Mouse (Mus musculus) heart, postnatal 0 days (tissue): ENCODE data around the gene Map3k4. TPM values are rescaled to one million over a fixed set of nuclear protein-coding genes. Genes with fewer than 3 reads are reported as not detected.
"Not testable (repeated sequence)": the region's sequence is repeated elsewhere in the genome, so short reads cannot be mapped to it uniquely, and the experiment has no call there.

Experiments
- ATAC-seq: fragments of 200-750 bp; cut with Nextera tagmentation; 2 replicates; pipeline ENCODE4 v1.8.0; 2017; ENCODE audit warnings: low read depth, moderate number of reproducible peaks, moderate library complexity; ENCODE audit not compliant: insufficient read depth
- DNase-seq: peaks from one replicate; pipeline ENCODE4 v3.0.0-alpha.2; 2016; ENCODE audit warnings: low spot score
- H3K27ac ChIP-seq: fragments of 300-500 bp; sonication (generic); 2 replicates; pipeline ENCODE4 v1.5.1; 2014; ENCODE audit warnings: low read depth, mild to moderate bottlenecking
- H3K27me3 ChIP-seq: fragments of 300-500 bp; sonication (generic); 2 replicates; pipeline ENCODE4 v1.6.1; 2014; ENCODE audit warnings: low read length, mixed read lengths; ENCODE audit not compliant: control insufficient read depth, insufficient read depth
- H3K36me3 ChIP-seq: fragments of 300-500 bp; sonication (generic); replicated peaks from 2 replicates; pipeline ENCODE4 v1.6.1; 2014; ENCODE audit warnings: low read length, mixed read lengths; ENCODE audit not compliant: control insufficient read depth, insufficient read depth
- H3K4me1 ChIP-seq: fragments of 300-500 bp; sonication (generic); 2 replicates; pipeline ENCODE4 v1.6.1; 2014; ENCODE audit warnings: antibody characterized with exemption; ENCODE audit not compliant: control insufficient read depth, insufficient read depth
- H3K4me2 ChIP-seq: fragments of 300-500 bp; sonication (generic); 2 replicates; pipeline ENCODE4 v1.6.1; 2014; ENCODE audit warnings: low read depth, mild to moderate bottlenecking, low read length, moderate library complexity
- H3K4me3 ChIP-seq: fragments of 300-500 bp; sonication (generic); 2 replicates; pipeline ENCODE4 v1.5.1; 2014; ENCODE audit warnings: low read depth, low read length
- H3K9ac ChIP-seq: fragments of 300-500 bp; sonication (generic); replicated peaks from 2 replicates; pipeline ENCODE4 v1.6.1; 2014; ENCODE audit warnings: low read depth, low read length, mixed read lengths
- H3K9me3 ChIP-seq: fragments of 300-500 bp; sonication (generic); replicated peaks from 2 replicates; pipeline ENCODE4 v1.6.1; 2016; ENCODE audit warnings: low read length; ENCODE audit not compliant: control insufficient read depth
- CTCF ChIP-seq: IDR thresholded peaks from 2 replicates; pipeline ENCODE4 v1.5.1; 2016; ENCODE audit warnings: antibody characterized with exemption, control low read depth, low read depth
- EP300 ChIP-seq: IDR thresholded peaks from 2 replicates; pipeline ENCODE4 v1.6.1; 2016; ENCODE audit warnings: antibody characterized with exemption, low read depth
- WGBS: fragments of 180-500 bp; shearing (Covaris S2); extraction: QIAGEN DNeasy Blood & Tissue Kit; methylation state at CpG from one replicate; pipeline ENCODE4 v1.1.7; 2014; 5-methylcytosine and 5-hydroxymethylcytosine counted together
- polyA plus RNA-seq: library from polyadenylated mRNA; unstranded; fragments of >200 nt; fragmentation: Nextera tagmentation; extraction: Ambion mirVana; gene quantifications from 2 replicates; pipeline ENCODE4 v1.2.1, GENCODE M21; 2015
- total RNA-seq: library from RNA; depleted of rRNA; stranded (reverse); fragments of >200 nt; gene quantifications from 2 replicates; pipeline ENCODE4 v1.2.3, GENCODE M21; 2014; ENCODE audit warnings: low replicate concordance

Map3k4 gene
- total and polyA plus RNA-seq, 2 experiments from 2014 or later = 25.0 to 36.0 TPM

- no peak overlapping the region for H3K4me3 ChIP-seq
- H3K9ac ChIP-seq = no peak overlapping the region
- no peaks in the 10 kb centered on the region for H3K27me3 ChIP-seq
- peaks cover 74% of the 10 kb centered on the region for H3K36me3 ChIP-seq
- no peaks in the 10 kb centered on the region for H3K4me1 ChIP-seq
- H3K27ac ChIP-seq = no peak overlapping the region
- TF ChIP-seq CTCF (no peak), EP300 (no peak)
- no peak for ATAC-seq
- no peak overlapping the region for H3K4me2 ChIP-seq
- no peak for DNase-seq
- WGBS = 91% methylated on average over 9 of the region's 9 CpGs
- H3K9me3 ChIP-seq = no peaks in the 10 kb centered on the region
Observed at GRCm38 (mm10) chr17:12229756-12230155, 88.8 kb downstream of the Map3k4 start.

GRCm38 (mm10) chr17:12228471-12228870 lies 90.1 kb downstream of the Map3k4 start:
- H3K4me3 ChIP-seq = no peak overlapping the region
- no peak for TF ChIP-seq EP300
- no peak for TF ChIP-seq CTCF
- 85% methylated on average over 7 of the region's 7 CpGs for WGBS
- ATAC-seq (no peak), DNase-seq (no peak)
- no peak overlapping the region for H3K4me2 ChIP-seq
- no peaks in the 10 kb centered on the region for H3K9me3 ChIP-seq
- no peaks in the 10 kb centered on the region for H3K27me3 ChIP-seq
- H3K27ac ChIP-seq = no peak overlapping the region
- H3K9ac ChIP-seq = no peak overlapping the region
- H3K36me3 ChIP-seq = peaks cover 68% of the 10 kb centered on the region
- H3K4me1 ChIP-seq = no peaks in the 10 kb centered on the region

DNA sequence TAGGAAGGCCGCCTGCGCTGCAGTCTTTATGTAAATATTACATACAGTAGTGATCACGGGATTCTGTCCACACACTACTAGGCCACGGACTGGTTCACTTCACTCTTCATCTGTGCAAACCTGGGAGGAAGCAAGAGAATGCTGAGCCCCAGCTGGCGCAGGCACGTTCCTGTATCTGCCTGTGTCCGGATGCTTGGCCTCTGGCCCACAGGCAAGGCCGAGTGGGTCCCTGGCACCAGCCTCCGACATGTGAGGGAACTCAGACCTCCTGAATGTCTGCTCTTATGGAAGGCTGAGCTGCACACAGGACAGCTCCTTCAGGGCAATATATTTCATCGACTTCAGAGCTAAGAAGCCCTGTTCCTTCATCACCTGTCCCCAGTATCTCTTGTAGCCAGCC lies 90.6 kb downstream of the Map3k4 start:
- peak; percentile 76 for ATAC-seq
- Histone ChIP-seq H3K9me3 (no peaks in the 10 kb centered on the region), H3K9ac (no peak overlapping the region), H3K4me3 (no peak overlapping the region), H3K4me1 (no peaks in the 10 kb centered on the region), H3K27me3 (no peaks in the 10 kb centered on the region), H3K36me3 (peaks cover 68% of the 10 kb centered on the region), H3K27ac (no peak overlapping the region), H3K4me2 (no peak overlapping the region)
- no peak for TF ChIP-seq CTCF
- no peak for TF ChIP-seq EP300
- 72% methylated on average over 10 of the region's 10 CpGs for WGBS
- DNase-seq = peak; percentile 10

GRCm38 (mm10) chr17:12226551-12226950 lies 92.0 kb downstream of the Map3k4 start:
- no peak overlapping the region for H3K4me3 ChIP-seq
- ATAC-seq = no peak; the same call in 1 of the 2 replicates
- WGBS = 61% methylated on average over 12 of the region's 12 CpGs
- H3K9ac ChIP-seq = no peak overlapping the region
- H3K27me3 ChIP-seq = no peaks in the 10 kb centered on the region
- H3K27ac ChIP-seq = no peak overlapping the region
- TF ChIP-seq CTCF (peak; percentile 56), EP300 (no peak)
- peak; percentile 17 for DNase-seq
- H3K36me3 ChIP-seq = peaks cover 65% of the 10 kb centered on the region
- H3K9me3 ChIP-seq = no peaks in the 10 kb centered on the region
- H3K4me1 ChIP-seq = no peaks in the 10 kb centered on the region
- H3K4me2 ChIP-seq = no peak overlapping the region

DNA sequence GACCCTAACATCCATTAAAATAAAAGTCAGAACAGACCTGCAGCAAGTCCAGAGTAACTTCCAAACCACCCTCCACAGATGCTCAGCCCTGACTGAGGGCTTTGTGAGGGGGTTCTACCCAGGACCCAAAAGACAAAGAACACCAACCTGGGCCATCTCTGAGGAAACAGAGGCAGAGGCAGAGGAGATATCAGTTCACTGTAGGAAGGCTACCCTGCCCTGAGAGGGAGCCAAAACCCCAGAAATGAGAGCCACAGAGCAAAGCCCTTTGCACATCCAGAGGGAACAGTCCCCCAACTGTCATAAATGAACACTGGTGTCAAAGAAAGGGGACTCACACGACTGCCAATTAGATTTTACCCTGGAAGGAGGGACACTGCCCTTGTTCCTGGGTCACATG lies 93.4 kb downstream of the Map3k4 start:
- H3K36me3 ChIP-seq = peaks cover 59% of the 10 kb centered on the region
- no peak overlapping the region for H3K4me3 ChIP-seq
- H3K27ac ChIP-seq = no peak overlapping the region
- H3K9me3 ChIP-seq = no peaks in the 10 kb centered on the region
- TF ChIP-seq CTCF = no peak
- TF ChIP-seq EP300 = no peak
- ATAC-seq (no peak), DNase-seq (no peak)
- H3K4me1 ChIP-seq = no peaks in the 10 kb centered on the region
- 68% methylated on average over 1 of the region's 1 CpGs for WGBS
- H3K27me3 ChIP-seq = no peaks in the 10 kb centered on the region
- no peak overlapping the region for H3K4me2 ChIP-seq
- no peak overlapping the region for H3K9ac ChIP-seq

DNA sequence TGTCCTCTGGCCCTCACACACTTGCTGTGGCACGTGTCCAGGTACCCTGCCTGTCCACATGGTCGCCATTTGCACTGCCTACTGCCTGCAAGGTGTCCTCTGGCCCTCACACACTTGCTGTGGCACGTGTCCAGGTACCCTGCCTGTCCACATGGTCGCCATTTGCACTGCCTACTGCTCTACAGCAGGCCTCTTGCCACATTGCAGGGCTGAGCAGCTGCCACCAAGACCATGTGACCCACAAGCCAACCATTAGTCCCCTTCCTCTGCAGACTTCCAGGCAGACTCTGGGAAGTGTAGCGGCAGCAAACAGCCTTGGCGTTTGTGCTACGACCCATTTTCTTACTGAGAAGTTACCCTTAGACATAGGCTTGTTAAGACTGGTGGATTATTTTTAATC lies 94.0 kb downstream of the Map3k4 start:
- WGBS = 80% methylated on average over 5 of the region's 7 CpGs
- H3K27me3 ChIP-seq, H3K4me2 ChIP-seq, ATAC-seq, DNase-seq, H3K4me1 ChIP-seq, H3K4me3 ChIP-seq, H3K9me3 ChIP-seq, H3K9ac ChIP-seq, H3K27ac ChIP-seq: not testable (repeated sequence)
- peaks cover 58% of the 10 kb centered on the region for H3K36me3 ChIP-seq
